Mouse (Mus musculus) ZHBTc4 (cell line): Measurements from ENCODE around the gene Xaf1.

Experiments used
- DNase-seq: peaks from one replicate; pipeline ENCODE4 v3.0.0-alpha.2; 2011; ENCODE audit warnings: low read depth, low spot score

The Xaf1 gene

DNA sequence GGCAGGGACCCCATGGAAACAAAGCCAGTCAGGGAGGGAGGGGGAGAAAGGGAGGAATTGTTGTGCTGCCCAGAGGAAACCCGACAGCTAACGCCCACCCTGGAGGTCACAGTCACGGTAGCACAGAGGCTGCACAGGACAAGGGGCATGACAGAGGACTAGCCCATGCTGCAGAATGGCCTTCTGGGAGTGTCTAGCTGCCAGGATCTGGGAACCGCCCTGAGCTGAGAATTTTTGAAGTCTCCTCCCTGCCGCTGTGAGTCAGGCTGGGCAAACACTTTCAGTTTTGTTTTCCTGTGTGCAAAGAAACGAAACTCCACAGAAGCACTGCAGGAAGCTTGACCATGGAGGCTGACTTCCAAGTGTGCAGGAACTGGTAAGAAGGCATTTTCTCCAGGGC is at the start of gene Xaf1:
TSS of gene Xaf1 (plus strand) at position 296 of the 400 bp plus-strand sequence.
- peak; percentile 95 for DNase-seq

DNA sequence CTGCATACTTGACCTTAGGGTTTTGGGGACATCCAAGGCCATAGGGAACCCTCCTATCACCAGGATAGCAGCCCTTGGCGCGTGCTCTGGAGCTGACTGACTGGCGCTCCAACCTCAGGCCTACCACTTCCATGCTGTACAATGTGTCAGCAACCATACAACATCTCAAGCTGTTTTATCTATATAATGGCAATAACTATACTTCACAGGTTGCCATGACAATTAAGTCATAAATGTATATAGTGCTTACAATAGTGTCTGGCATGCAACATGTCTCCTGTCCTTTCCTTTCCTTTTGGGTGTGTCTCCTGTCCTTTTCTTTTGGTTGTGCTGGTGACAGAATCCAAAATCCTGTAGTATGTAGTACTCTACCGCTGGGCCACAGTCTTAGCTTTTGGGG is 45.8 kb upstream of the Xaf1 start:
- DNase-seq: no peak

DNA sequence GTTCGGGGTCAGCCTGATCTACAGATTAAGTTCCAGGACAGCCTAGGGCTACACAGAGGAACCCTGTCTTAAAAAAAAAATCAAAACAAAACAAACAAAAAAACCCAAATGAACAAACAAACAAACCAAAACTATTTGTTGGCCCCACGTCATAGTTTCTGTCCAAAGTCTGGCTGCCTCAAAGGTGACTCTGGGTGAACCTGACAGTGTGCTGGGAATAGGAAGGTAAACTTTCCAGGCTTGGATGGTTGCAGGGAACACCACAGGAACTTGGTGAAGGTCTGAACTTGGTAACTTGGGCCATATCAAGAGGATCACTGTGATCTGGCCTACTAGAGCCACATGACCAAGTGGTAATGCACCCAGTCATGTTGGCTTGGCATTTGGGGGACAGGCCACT is 45.0 kb upstream of the Xaf1 start:
- DNase-seq: no peak

DNA sequence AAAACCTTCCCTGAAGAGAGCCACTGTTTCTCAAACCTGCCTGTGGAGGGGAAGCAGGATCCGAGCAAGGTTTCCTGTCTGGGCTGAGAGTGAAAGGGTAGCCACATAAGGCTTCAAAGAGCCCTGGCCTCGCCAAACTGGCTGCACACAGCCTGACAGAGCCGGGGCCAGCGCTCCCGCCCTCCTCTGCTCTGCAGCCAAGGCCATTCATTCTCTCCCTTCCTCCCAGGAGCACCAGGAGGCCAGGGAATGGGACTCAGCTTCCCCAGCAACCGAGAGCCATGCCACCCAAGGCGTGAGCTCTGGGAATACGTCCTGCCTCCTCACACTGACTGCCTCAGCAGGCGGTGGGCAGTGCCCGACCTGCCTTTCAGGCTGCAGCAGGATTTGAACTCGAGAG is 35.9 kb upstream of the Xaf1 start:
- DNase-seq: peak; percentile 34

DNA sequence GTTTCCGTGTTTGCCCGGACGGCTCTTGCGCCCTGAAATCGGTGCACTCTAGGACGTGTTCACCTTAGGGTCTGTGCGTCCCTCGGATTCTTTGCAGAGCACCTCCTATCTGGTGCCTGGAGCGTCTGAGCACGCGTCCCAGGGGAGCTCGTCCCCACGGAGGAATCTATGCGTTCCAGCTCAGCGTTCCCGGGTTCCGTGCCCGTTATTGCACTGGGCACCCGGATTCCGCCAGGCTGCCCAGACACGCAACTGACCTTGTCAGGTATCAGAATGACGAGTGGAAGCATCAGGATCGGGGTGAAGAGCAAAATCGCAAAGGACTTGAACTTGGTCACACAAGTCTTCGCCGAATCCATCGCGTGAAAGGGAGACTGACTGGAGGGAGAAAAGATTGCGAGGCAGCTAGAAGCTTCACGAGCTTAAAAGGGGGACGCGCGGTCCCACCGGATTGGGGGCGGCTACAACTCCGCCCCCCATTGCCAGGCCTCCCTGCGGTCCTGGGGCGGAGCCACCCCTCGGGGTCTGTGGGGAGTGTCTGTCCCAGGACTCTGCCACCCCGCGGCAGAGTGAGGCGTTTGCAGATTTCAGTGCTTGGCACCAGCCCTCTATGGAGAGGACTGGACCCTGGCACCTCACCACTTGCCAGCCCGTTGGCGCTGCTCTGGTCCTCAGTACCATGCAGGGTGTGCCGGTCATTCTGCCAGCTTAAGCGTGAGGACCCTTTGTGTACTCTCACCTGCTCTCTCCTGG is 35.0 kb upstream of the Xaf1 start:
- DNase-seq: peak; percentile 77

DNA sequence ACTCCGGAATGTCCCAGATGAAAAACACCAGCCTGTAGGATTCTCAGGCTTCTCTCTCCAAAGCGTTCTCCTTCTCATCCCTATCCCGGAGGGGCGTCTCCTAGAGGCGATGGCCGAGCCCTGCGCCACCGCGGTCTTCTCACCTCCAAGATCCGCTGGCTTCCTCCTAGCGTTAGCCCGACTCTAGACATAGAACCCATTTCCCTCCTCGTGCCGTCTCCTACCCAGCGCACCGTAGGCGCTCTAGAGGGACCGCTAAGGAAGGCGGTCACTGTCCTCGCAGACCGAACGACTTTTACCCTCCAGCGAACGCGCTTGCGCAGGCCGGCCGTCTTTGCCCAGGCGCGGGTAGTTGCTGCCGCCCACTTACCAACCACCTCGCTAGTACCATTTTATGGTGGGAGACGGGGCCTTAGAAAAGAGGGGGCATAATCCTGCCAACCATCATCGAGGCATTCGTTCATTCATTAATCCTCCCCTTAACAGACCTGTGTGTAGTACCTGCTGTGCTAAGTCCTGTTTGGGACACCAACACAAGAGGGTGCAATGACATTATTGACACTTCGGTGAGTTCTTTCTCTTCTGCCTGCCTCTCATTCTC is 34.4 kb upstream of the Xaf1 start, which contains the start of gene Slc13a5:
TSS of gene Slc13a5 (minus strand) at position 263 of the 601 bp plus-strand sequence.
- peak; percentile 56 for DNase-seq

DNA sequence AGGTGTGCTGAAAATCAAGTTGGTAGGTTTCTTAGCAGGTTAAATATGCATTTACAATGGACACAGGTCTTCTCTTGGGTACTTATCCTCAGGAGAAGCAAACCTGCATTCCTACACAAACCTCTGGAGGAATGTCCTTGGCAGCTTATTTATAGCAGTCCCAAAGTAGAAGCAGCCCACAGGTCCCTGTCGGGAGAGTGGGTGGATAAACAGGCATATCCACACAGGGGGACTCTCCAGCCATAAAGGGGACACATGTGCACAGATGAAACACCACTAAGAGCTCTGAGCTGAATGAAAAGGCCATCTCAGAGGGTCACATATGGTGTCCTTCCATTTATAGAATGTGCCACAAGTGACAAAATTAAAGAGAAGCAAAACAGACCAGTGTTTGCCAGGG is 29.7 kb upstream of the Xaf1 start:
- no peak for DNase-seq

DNA sequence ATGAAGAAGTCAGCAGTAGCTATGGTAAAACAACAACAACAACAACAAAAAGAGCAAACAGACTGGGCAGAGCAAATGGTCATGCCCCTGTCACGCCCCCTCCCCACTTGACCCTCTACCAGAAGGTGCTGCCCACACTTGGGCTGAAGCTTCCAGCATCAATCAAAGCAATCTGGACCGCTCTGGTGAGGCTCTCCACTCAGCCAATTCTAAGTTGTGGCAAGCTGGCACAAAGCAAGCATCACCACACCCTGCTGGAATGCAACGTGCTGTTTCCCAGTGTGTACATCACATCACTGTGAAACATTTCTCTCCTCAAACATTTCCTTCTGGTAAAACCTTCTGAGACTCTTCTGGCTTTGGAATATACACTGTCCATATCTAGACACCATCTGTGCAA is 28.1 kb upstream of the Xaf1 start:
- DNase-seq: no peak

DNA sequence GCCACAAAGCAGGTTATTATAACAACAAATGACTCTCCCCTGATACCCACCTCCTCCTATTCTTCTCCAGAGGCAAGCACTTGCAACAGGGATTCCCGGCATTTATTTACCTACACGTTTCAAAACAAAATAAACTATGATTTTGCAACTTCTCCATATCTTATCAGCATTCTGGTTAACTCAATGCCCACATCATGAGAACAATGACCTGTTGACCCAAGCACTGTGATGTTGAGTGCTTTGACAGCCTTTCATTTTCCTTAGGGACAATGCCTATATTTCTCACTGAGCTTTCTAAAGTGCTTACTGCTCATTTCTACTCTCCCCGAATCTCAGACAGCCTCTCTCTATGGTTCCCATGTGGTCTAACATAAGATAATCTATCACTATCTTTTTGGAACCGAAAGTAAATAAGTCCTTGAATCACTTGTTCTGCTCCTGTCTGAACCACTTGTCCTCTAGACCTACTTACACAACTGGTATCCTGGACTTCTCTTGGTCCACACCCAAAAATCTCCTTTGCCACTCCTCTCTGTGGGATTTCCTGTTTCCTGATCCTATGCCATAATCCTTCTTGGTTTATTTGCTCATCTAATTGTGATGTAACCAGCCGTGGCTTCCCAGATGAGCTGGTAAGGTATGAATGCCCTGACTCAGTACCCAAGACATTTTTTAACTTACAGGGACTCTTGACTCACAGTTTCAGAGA is 20.1 kb upstream of the Xaf1 start:
- DNase-seq: no peak

DNA sequence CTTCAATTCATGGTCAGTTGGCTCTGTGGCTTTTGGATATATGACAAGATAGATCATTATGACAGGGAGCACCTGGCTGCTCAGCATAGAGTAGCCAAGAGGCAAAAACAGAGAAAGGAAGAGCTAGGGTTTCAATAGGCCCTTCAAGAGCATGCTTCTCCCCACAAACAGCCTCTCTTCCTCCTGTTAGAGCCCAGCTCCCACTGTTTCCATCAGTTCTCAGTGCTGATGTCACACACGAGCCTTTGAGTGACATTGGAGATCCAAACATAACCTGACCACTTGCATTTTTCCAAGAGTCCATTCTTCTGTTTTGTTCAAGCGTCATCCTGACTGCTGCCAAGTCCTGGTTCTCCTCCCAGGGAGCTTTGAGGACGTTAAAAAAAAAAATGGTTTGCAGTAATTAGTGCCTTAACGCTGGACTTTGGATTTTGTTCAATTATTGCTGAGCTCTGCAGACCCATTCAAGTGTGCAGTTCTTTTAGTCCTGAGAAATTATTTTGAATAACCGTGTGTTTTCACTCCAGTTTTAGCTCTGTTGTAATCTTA is 19.5 kb upstream of the Xaf1 start:
- DNase-seq: no peak

DNA sequence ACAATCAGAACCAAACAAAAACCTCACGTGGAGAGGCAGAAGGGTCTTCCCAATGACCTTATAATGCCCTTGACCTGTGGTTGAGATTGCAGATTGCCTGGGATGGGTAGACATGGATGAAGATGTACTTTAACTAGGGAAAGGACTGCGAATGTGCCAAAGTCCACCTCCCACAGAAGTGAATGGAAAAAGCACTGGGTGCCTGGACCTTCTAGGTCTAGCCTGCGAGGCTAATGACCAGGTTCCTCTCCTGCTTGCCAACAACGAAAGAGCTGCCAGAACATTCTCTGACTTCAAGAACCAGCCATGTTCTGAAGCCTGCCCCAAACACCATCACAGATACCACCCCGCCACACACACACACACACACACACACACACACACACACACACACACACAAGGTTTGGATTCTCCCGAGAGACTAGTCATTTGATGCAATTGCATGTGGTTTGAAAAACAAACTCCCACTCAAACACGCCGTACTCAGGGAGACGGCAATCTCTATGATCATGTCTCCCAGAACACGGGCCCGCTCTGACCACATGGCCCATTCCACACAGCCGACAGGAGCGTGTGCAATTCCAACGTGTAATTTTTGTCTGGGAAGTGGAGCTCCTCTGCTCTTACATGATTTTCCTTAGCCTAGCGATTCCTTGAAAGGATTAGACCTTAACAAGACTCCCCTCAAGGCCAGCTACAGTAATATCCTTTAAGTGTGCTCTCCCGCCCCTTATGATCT is 17.8 kb upstream of the Xaf1 start:
- peak; percentile 40 for DNase-seq

DNA sequence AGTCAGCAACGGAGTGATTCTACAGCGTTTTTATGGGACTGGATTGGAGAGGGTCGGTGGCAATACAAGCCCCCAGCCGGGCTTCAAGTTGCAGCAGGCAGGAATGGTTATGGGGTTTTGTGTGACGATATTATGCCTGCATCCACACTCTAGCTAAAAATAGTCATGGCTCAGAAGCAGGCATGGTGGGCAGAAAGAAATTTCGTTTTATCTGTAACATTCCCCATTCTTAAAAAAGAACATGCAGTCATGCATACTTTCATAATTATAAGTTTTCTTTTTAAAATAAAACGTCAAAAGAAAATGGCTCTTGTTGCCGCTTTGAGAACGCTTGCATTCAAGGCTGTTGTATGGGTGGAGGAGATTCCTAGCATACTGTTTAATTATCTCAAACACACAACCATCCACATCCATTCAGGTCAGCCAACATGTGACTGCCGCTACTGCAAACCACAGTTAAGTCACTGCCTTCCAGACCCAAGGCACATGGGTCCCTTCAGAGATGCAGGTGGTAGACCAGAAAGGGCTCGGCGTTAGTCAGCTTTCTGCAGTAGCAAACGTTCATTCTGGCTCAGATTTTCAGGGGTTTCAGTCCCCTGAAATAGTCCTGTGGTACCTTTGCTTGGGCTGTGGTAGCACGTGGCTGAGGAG is 16.8 kb upstream of the Xaf1 start:
- peak; percentile 78 for DNase-seq

DNA sequence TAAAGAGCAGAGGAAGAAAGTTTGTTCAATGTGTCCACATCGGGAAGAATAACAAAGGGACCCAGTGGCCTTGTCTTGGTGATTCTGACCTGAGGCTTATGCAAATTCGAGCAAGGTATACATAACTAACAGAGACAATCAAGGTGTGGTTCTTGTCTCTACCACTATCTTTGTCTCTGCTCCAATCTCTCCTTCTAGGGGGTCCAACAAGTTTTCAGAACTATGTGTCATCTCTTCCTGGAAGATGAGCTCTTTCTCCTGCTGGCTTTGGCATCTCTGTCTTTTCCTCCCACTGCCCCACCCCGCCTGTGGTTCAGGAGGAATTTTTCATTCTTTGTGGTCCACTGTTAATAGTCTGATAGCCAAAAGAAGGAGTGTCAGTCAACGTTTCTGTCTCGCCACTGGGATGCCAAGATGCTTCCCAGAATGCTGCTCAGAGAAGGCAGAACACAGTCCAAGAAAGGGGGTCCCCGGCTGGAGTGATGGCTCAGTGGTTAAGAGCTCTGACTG is 15.4 kb upstream of the Xaf1 start:
- DNase-seq: peak; percentile 78

DNA sequence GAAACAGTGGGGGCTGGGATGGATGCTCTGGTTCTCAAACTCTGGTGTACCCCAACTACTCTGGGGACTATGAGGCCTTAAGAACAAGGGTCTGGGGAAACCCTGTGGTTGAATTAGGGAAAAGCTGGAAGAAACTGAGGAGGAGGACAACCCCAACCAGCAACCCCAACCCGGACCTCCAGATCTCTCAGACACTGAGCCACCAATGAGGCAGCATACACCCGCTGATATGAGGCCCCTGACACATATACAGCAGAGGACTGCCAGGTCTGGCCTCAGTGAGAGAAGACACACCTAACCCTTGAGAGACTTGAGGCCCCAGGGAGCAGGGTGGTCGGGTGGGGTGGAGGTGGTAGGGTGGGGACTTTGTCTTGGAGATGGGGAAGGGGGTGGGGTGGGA is 14.8 kb upstream of the Xaf1 start:
- DNase-seq: peak; percentile 71

DNA sequence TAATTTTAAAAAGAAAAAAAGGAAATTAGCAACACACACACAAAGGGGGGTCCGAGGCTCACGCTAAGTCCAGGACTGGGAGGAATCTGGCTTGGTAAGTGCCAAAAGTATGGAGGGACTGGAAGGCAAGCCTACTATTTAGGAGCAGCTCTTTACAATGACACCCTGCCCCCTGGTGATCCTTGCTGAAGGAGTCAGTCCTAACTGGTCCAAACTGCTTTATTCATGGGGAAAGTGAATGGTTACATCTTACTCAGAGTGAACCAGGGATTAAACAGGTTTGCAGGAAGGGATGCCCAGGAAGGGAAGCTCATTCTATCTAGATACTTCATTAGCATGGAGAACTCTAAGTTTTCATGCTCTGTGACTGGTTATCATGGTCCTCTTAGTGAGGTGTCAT is 14.3 kb upstream of the Xaf1 start:
- DNase-seq: peak; percentile 93

DNA sequence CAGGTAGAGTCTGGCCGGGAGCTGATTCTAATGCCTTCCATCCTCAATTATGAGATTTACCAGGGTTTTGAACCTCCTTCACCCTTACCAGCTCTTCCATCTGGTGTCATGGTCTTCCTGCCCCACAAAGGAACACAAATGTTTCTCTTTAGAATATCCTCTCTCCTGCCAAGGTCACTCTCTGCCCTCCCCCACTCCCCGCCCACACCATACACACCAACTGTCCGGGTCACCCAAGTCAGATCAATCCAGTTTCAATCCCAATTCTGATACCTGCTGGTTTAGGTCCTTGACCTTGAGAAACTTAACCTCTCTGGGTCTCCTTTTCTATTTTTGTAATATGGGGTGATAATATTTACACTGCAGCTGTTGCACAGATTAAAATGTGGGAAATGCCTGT is 13.9 kb upstream of the Xaf1 start:
- DNase-seq: peak; percentile 79

DNA sequence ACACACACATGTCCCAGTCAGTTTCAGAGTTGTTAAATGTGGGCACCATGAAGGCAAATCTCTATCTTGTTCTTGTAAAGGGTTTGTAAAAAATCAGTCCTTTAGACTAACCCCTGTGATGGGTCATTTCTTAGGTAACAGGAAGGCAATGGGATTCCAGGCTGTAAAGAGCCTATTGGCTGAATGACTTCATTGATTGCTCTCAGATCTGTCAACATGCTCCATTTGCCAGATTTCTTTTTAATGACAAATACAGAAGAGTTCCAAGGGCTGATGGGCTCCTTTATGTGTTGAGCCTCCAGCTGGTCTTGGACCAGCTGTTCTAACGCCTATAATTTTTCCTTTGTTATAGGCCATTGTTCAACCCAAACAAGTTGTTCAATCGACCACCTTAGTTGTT is 8.3 kb upstream of the Xaf1 start:
- no peak for DNase-seq

DNA sequence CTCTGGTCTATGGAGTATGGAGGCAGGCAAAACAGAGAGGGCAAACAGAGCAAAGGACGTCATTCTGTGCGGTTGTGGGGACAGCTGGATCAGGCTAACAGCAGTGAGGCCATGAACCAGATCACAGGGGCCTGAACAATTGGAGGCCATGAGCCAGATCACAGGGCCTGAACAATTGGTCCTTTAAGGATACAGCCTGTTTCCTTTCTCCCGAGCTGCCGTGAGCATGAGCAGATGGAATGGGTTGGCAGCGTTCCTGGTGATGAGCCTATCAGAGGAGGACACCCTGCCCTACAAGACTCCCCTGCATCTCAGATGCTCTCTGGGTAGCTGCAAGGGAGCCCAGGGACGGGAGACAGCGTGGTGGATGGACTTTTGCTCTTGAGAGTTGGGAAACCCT is 801 bp downstream of the Xaf1 start:
- DNase-seq: no peak

DNA sequence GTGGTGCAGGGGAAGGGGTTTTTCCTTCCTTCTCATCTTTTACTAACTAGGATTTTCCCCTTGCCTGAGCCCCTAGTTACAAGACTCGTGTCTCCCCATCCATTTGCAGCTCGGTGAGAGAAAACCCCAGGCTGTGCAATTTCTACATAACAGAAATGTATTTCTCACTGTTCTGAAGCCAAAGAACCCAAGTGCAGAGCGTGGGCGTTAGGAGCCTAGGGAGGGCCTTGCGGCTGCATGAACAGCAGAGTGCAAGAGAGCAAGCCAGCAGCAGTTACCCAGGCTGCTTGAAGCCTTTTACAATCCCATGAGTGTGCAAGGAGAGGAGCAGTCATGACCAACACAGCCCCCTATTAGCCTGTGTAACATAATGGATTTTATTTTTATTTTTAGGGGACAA is 6.0 kb downstream of the Xaf1 start:
- no peak for DNase-seq

DNA sequence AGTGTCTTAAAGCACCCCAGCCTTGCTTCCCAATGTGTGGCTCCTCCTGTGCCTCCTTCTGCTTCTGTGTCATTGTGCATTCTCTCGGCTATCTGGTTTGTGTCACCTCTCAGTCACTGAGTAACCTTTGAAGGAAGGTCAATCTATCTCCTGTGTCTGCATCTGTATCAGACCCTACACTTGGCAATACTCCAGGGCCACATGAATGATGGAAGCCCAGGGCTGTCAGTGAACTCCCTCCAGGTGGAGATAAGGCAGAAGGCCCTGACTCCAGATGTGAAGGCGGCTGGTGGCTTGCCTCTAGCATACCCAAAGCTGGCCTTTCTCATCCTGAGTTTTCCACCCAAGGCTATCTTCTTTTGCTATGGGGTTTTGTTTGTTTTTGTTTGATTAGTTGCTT is 7.6 kb downstream of the Xaf1 start:
- DNase-seq: no peak

DNA sequence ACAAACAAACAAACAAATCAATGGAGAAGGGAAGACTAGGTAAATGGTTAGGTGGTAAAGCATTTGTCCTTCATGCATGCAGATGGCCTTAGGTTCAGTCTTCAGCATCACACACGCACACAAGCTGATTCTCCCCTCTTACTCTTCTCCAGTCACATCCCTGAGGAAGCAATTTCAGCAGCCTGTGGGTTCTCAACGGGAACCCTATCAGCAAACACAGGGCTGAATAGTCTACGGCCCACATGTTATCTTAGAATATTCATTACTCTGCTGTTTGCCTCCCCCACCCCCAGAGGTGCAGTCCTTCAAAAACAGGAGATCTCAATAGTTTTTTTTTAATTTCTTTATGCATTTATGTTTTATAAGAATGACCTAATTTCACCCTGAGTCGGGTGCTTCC is 9.1 kb downstream of the Xaf1 start:
- DNase-seq: no peak
